Mouse (Mus musculus) CH12.LX (cell line): ENCODE measurements around the gene Tamm41.

Source experiments
- EP300 ChIP-seq: IDR thresholded peaks from 2 replicates; pipeline ENCODE4 v1.6.1; 2011; ENCODE audit warnings: low read length, improper control_type of control experiment
- NELFE ChIP-seq: IDR thresholded peaks from 2 replicates; pipeline ENCODE4 v1.6.1; 2011; ENCODE audit warnings: low read depth, low read length, improper control_type of control experiment
- PAX5 ChIP-seq: IDR thresholded peaks from 2 replicates; pipeline ENCODE4 v1.6.1; 2012; ENCODE audit warnings: low read length, inconsistent platforms, mixed read lengths
- POLR2A ChIP-seq: IDR thresholded peaks from 2 replicates; pipeline ENCODE4 v1.6.1; 2011; ENCODE audit warnings: low read depth, mild to moderate bottlenecking, improper control_type of control experiment, low read length
- POLR2AphosphoS2 ChIP-seq: IDR thresholded peaks from 2 replicates; pipeline ENCODE4 v1.6.1; 2011; ENCODE audit warnings: low read depth, low read length, improper control_type of control experiment
- USF1 ChIP-seq: IDR thresholded peaks from 2 replicates; pipeline ENCODE4 v1.6.1; 2014; ENCODE audit warnings: low read depth, mild to moderate bottlenecking, inconsistent platforms, low read length, improper control_type of control experiment
- ZKSCAN1 ChIP-seq: IDR thresholded peaks from 2 replicates; pipeline ENCODE4 v1.6.1; 2012; ENCODE audit warnings: low read depth, inconsistent platforms, low read length, improper control_type of control experiment, borderline replicate concordance
- ZMIZ1 ChIP-seq: IDR thresholded peaks from 2 replicates; pipeline ENCODE4 v1.6.1; 2012; ENCODE audit warnings: low read depth, mild to moderate bottlenecking, inconsistent platforms, low read length, improper control_type of control experiment

GRCm38 (mm10) chr6:115055440-115055839 lies 17.8 kb upstream of the Tamm41 start:
- no peak for TF ChIP-seq ZKSCAN1
- TF ChIP-seq ZMIZ1 = no peak
- no peak for TF ChIP-seq PAX5
- TF ChIP-seq POLR2AphosphoS2 = no peak
- TF ChIP-seq EP300 = no peak
- TF ChIP-seq NELFE = no peak
- no peak for TF ChIP-seq USF1
- no peak for TF ChIP-seq POLR2A
